Mouse (Mus musculus) cerebellum, adult 8-10 months (tissue): ENCODE data around the gene Chrm3.
A peak's percentile ranks its signal among the peaks of the same experiment; 100 is the strongest.

Source experiments
- DNase-seq: peaks from one replicate; pipeline ENCODE4 v3.0.0; 2022

Chrm3 gene

GRCm38 (mm10) chr13:9888284-9888683 is 472.4 kb downstream of the Chrm3 start:
- no peak for DNase-seq

GRCm38 (mm10) chr13:9887261-9887660 is 473.4 kb downstream of the Chrm3 start:
- DNase-seq = no peak

GRCm38 (mm10) chr13:9886465-9887135 is 474.0 kb downstream of the Chrm3 start:
- no peak for DNase-seq

- DNase-seq = peak; percentile 31
Measured at GRCm38 (mm10) chr13:9882362-9883282, 478.0 kb downstream of the Chrm3 start.

- no peak for DNase-seq
Measured at GRCm38 (mm10) chr13:9881930-9882329, 478.7 kb downstream of the Chrm3 start.

GRCm38 (mm10) chr13:9880401-9880800 is 480.2 kb downstream of the Chrm3 start:
- DNase-seq = no peak

- no peak for DNase-seq
Measured at GRCm38 (mm10) chr13:9878596-9879010, 482.0 kb downstream of the Chrm3 start.

- DNase-seq = no peak
Measured at GRCm38 (mm10) chr13:9873377-9873776, 487.3 kb downstream of the Chrm3 start.

GRCm38 (mm10) chr13:9866161-9866560 is 494.5 kb downstream of the Chrm3 start:
- no peak for DNase-seq

- no peak for DNase-seq
Measured at GRCm38 (mm10) chr13:9847515-9847914, 513.1 kb downstream of the Chrm3 start.

- DNase-seq = peak; percentile 52
Measured at GRCm38 (mm10) chr13:9846543-9847434, 513.9 kb downstream of the Chrm3 start.

GRCm38 (mm10) chr13:9834146-9834679 is 526.4 kb downstream of the Chrm3 start:
- DNase-seq = peak; percentile 41

GRCm38 (mm10) chr13:9826227-9826626 is 534.4 kb downstream of the Chrm3 start:
- DNase-seq = no peak
